Mouse (Mus musculus): Measurements from ENCODE around the gene Emc6.

DNA sequence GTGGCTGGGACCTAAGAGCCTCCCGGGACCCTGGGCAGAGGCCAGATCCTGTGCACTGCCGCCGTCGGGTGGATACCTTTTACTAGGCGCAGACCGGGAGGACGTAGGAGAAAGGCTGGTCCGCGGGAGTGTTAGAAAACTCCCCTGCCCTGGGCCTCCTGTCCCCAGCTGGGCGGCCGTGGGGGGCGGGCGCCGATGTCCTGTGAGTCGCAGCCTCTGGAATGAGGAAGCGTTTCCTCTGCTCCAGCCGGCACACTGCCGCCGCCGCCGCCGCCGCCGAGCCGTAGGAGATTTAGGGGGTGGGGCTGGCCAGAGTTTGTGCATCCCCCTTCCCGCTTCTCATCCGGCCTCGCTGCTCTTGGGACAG lies 655 bp upstream of the Emc6 start:
- TF ChIP-seq MXI1 (IDR thresholded peaks at IDR 0.05; ENCODE audit: low read depth, low read length), result no peak
- no peak for TF ChIP-seq CTCF (IDR thresholded peaks at IDR 0.05 in 2 of 3, conservative IDR thresholded peaks at IDR 0.05 in 1 of 3; ENCODE audit: control insufficient read depth in 1 of 3, insufficient read depth in 1 of 3, low read depth in 2 of 3, low read length in 3 of 3, poor library complexity in 1 of 3, severe bottlenecking in 1 of 3)
- no peak for TF ChIP-seq ZC3H11A (IDR thresholded peaks at IDR 0.05; ENCODE audit: low read depth, low read length)
- no peak for TF ChIP-seq USF1 (IDR thresholded peaks at IDR 0.05; ENCODE audit: low read depth, low read length)
- no peak; a peak in 1 of 4 replicates for TF ChIP-seq EP300 (IDR thresholded peaks at IDR 0.05; ENCODE audit: low read depth in 1 of 2, low read length in 2 of 2)
- TF ChIP-seq POLR2A (IDR thresholded peaks at IDR 0.05; ENCODE audit: control insufficient read depth in 1 of 2, insufficient read depth in 1 of 2, low read depth in 1 of 2, low read length in 2 of 2, poor library complexity in 1 of 2), result no peak
- no peak for TF ChIP-seq BHLHE40 (IDR thresholded peaks at IDR 0.05; ENCODE audit: borderline replicate concordance, low read depth, low read length)
- TF ChIP-seq NELFE (IDR thresholded peaks at IDR 0.05; ENCODE audit: low read depth, low read length), result no peak
- no peak for TF ChIP-seq POLR2AphosphoS5 (IDR thresholded peaks at IDR 0.05; ENCODE audit: borderline replicate concordance, low read depth, low read length)

Measured in MEL (cell line).